Mouse (Mus musculus) erythroblast, embryonic 14.5 days (primary cell): ENCODE data around the gene Hk1.

Source experiments
- GATA1 ChIP-seq: IDR thresholded peaks from 2 replicates; pipeline ENCODE4 v1.6.1; 2012; ENCODE audit warnings: low read length, inconsistent platforms, mixed read lengths
- TAL1 ChIP-seq: IDR thresholded peaks from 3 replicates; pipeline ENCODE4 v1.6.1; 2012; ENCODE audit warnings: low read length, inconsistent platforms, mixed read lengths

DNA sequence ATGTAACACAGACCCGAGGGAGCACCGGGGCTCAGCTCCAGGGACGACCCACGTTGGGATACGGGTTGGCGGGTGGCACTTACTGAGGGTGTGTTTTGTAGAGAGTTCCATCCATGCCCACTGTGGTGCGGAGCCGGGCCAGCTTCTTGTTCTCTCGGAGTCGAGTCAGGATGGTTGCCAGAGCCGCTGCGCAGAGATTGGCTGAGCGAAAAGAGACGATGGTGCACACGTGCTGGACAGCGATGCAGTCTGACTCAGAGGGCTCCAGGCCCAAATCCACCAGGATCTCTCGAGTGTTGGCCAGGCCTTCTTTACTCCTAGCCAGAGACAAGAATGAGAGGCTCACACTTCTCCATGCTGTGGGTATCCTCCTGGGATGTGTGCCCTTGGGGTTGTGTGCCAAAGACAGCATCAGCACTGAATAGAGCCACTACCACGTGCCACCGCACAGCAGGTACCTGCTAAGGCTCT lies 22.0 kb upstream of the Hk1 start:
- TF ChIP-seq TAL1 (no peak), GATA1 (no peak)
